Mouse (Mus musculus) thymus, postnatal 14 days (tissue): ENCODE results near the gene Hivep3.

ENCODE experiments used
- DNase-seq: peaks from one replicate; pipeline ENCODE4 v3.0.0; 2021

Gene Hivep3

GRCm38 (mm10) chr4:120163242-120163641, 429.7 kb downstream of the Hivep3 start:
- no peak for DNase-seq

- no peak for DNase-seq
These were observed 430.7 kb downstream of the Hivep3 start for GRCm38 (mm10) chr4:120164316-120164715.

- DNase-seq: no peak
These were observed 434.2 kb downstream of the Hivep3 start for GRCm38 (mm10) chr4:120167778-120168177.

- no peak for DNase-seq
These were observed 434.8 kb downstream of the Hivep3 start for GRCm38 (mm10) chr4:120168346-120168745.

- DNase-seq: no peak
These were observed 436.9 kb downstream of the Hivep3 start for GRCm38 (mm10) chr4:120170387-120170936.

- no peak for DNase-seq
These were observed 438.6 kb downstream of the Hivep3 start for GRCm38 (mm10) chr4:120172050-120172684.

GRCm38 (mm10) chr4:120179123-120179522, 445.5 kb downstream of the Hivep3 start:
- no peak for DNase-seq

- DNase-seq: no peak
These were observed 447.0 kb downstream of the Hivep3 start for GRCm38 (mm10) chr4:120180535-120180934.

- no peak for DNase-seq
These were observed 450.9 kb downstream of the Hivep3 start for GRCm38 (mm10) chr4:120184374-120184991.

- DNase-seq: no peak
These were observed 452.9 kb downstream of the Hivep3 start for GRCm38 (mm10) chr4:120186441-120186840.

- DNase-seq: no peak
These were observed 453.4 kb downstream of the Hivep3 start for GRCm38 (mm10) chr4:120186934-120187333.
